Mouse (Mus musculus): ENCODE results near the gene Rad51. TPM values are rescaled to one million over a fixed set of nuclear protein-coding genes. Genes with fewer than 3 reads are reported as not detected.

Gene Rad51
- 2.7 and 10.9 TPM in 2 replicates for total RNA-seq (2014; rRNA removed; ENCODE audit: low replicate concordance)
- polyA plus RNA-seq (2015; fragmentation: Nextera tagmentation; extraction: Ambion mirVana), result 7.7 and 8.1 TPM in 2 replicates

GRCm38 (mm10) chr2:119112438-119113112, at the start of gene Rad51:
Gene Rad51 (plus strand): TSS chr2:119112793.
- H3K27me3 ChIP-seq (ENCODE audit: control insufficient read depth, insufficient read depth, low read length), result no peaks in the 10 kb centered on the region
- H3K4me2 ChIP-seq (ENCODE audit: low read depth, low read length), result peak within 1 kb of the TSS; percentile 99
- TF ChIP-seq EP300 (IDR thresholded peaks at IDR 0.05; ENCODE audit: low read depth) (0 out of 2 replicates have a peak, but pooled peaks have one; percentile 12), CTCF (IDR thresholded peaks at IDR 0.05; ENCODE audit: low read depth) (no peak)
- 0 out of 2 replicates have a peak, but pooled peaks cover 6% of the 10 kb centered on the region for H3K36me3 ChIP-seq (replicated peaks; ENCODE audit: control insufficient read depth, insufficient read depth, low read length)
- ATAC-seq (ENCODE audit: insufficient read depth, low read depth) (peak; percentile 92), DNase-seq (ENCODE audit: low spot score) (peak; percentile 93)
- WGBS, result under 1% methylated on average over 51 of the region's 51 CpGs
- 0 out of 2 replicates have a peak, but pooled peaks cover 9% of the 10 kb centered on the region for H3K4me1 ChIP-seq (ENCODE audit: control insufficient read depth, insufficient read depth)
- peak within 1 kb of the TSS; percentile 77 for H3K27ac ChIP-seq (ENCODE audit: low read depth)
- H3K9ac ChIP-seq (replicated peaks; ENCODE audit: low read depth, low read length), result peak within 1 kb of the TSS; percentile 49
- H3K4me3 ChIP-seq (ENCODE audit: low read depth, low read length), result peak within 1 kb of the TSS; percentile 75
- no peaks in the 10 kb centered on the region for H3K9me3 ChIP-seq (replicated peaks; ENCODE audit: control insufficient read depth, low read length)

- H3K4me3 ChIP-seq (ENCODE audit: low read depth, low read length), result no peak overlapping the region
- H3K4me2 ChIP-seq (ENCODE audit: low read depth, low read length), result no peak overlapping the region
- H3K36me3 ChIP-seq (replicated peaks; ENCODE audit: control insufficient read depth, insufficient read depth, low read length), result peaks cover 51% of the 10 kb centered on the region
- ATAC-seq (ENCODE audit: insufficient read depth, low read depth) (no peak), DNase-seq (ENCODE audit: low spot score) (no peak)
- TF ChIP-seq CTCF (IDR thresholded peaks at IDR 0.05; ENCODE audit: low read depth) (no peak), EP300 (IDR thresholded peaks at IDR 0.05; ENCODE audit: low read depth) (no peak)
- H3K27me3 ChIP-seq (ENCODE audit: control insufficient read depth, insufficient read depth, low read length), result no peaks in the 10 kb centered on the region
- 92% methylated on average over 4 of the region's 4 CpGs for WGBS
- no peaks in the 10 kb centered on the region for H3K9me3 ChIP-seq (replicated peaks; ENCODE audit: control insufficient read depth, low read length)
- H3K4me1 ChIP-seq (ENCODE audit: control insufficient read depth, insufficient read depth), result no peaks in the 10 kb centered on the region
- H3K9ac ChIP-seq (replicated peaks; ENCODE audit: low read depth, low read length), result no peak overlapping the region
- no peak overlapping the region for H3K27ac ChIP-seq (ENCODE audit: low read depth)
These were observed 40.2 kb upstream of the Rad51 start for GRCm38 (mm10) chr2:119072397-119072796.

GRCm38 (mm10) chr2:119086156-119086555, 26.4 kb upstream of the Rad51 start:
- no peak for TF ChIP-seq CTCF (IDR thresholded peaks at IDR 0.05; ENCODE audit: low read depth)
- no peak for TF ChIP-seq EP300 (IDR thresholded peaks at IDR 0.05; ENCODE audit: low read depth)
- peaks cover 49% of the 10 kb centered on the region for H3K36me3 ChIP-seq (replicated peaks; ENCODE audit: control insufficient read depth, insufficient read depth, low read length)

GRCm38 (mm10) chr2:119101552-119101951, 11.0 kb upstream of the Rad51 start:
- TF ChIP-seq EP300 (IDR thresholded peaks at IDR 0.05; ENCODE audit: low read depth) (no peak), CTCF (IDR thresholded peaks at IDR 0.05; ENCODE audit: low read depth) (no peak)
- Histone ChIP-seq H3K4me3 (ENCODE audit: low read depth, low read length) (no peak overlapping the region), H3K27me3 (ENCODE audit: control insufficient read depth, insufficient read depth, low read length) (no peaks in the 10 kb centered on the region), H3K4me2 (ENCODE audit: low read depth, low read length) (no peak overlapping the region), H3K4me1 (ENCODE audit: control insufficient read depth, insufficient read depth) (no peaks in the 10 kb centered on the region), H3K27ac (ENCODE audit: low read depth) (no peak overlapping the region), H3K9ac (replicated peaks; ENCODE audit: low read depth, low read length) (no peak overlapping the region), H3K9me3 (replicated peaks; ENCODE audit: control insufficient read depth, low read length) (no peaks in the 10 kb centered on the region), H3K36me3 (replicated peaks; ENCODE audit: control insufficient read depth, insufficient read depth, low read length) (peaks cover 52% of the 10 kb centered on the region)
- ATAC-seq (ENCODE audit: insufficient read depth, low read depth) (no peak), DNase-seq (ENCODE audit: low spot score) (no peak)

More at GRCm38 (mm10) chr2:119086156-119086555, 26.4 kb upstream of the Rad51 start:
- Histone ChIP-seq H3K4me1 (ENCODE audit: control insufficient read depth, insufficient read depth) (no peaks in the 10 kb centered on the region), H3K27me3 (ENCODE audit: control insufficient read depth, insufficient read depth, low read length) (no peaks in the 10 kb centered on the region), H3K4me2 (ENCODE audit: low read depth, low read length) (no peak overlapping the region), H3K27ac (ENCODE audit: low read depth) (no peak overlapping the region), H3K4me3 (ENCODE audit: low read depth, low read length) (no peak overlapping the region), H3K9ac (replicated peaks; ENCODE audit: low read depth, low read length) (no peak overlapping the region), H3K9me3 (replicated peaks; ENCODE audit: control insufficient read depth, low read length) (no peaks in the 10 kb centered on the region)
- ATAC-seq (ENCODE audit: insufficient read depth, low read depth) (no peak), DNase-seq (ENCODE audit: low spot score) (no peak)
- WGBS, result 91% methylated on average over 2 of the region's 2 CpGs

- DNase-seq (ENCODE audit: low spot score) (no peak), ATAC-seq (ENCODE audit: insufficient read depth, low read depth) (no peak)
- Histone ChIP-seq H3K9me3 (replicated peaks; ENCODE audit: control insufficient read depth, low read length) (no peaks in the 10 kb centered on the region), H3K4me3 (ENCODE audit: low read depth, low read length) (no peak overlapping the region), H3K27ac (ENCODE audit: low read depth) (no peak overlapping the region), H3K9ac (replicated peaks; ENCODE audit: low read depth, low read length) (no peak overlapping the region), H3K27me3 (ENCODE audit: control insufficient read depth, insufficient read depth, low read length) (no peaks in the 10 kb centered on the region), H3K36me3 (replicated peaks; ENCODE audit: control insufficient read depth, insufficient read depth, low read length) (peaks cover 28% of the 10 kb centered on the region), H3K4me2 (ENCODE audit: low read depth, low read length) (no peak overlapping the region), H3K4me1 (ENCODE audit: control insufficient read depth, insufficient read depth) (no peaks in the 10 kb centered on the region)
- 83% methylated on average over 5 of the region's 5 CpGs for WGBS
- TF ChIP-seq CTCF (IDR thresholded peaks at IDR 0.05; ENCODE audit: low read depth) (no peak), EP300 (IDR thresholded peaks at IDR 0.05; ENCODE audit: low read depth) (no peak)
These were observed 6.0 kb upstream of the Rad51 start for GRCm38 (mm10) chr2:119106583-119106982.
